Mouse (Mus musculus) midbrain, embryonic 13.5 days (tissue): ENCODE results near the gene Ccl4. TPM values are rescaled to one million over a fixed set of nuclear protein-coding genes. Genes with fewer than 3 reads are reported as not detected.

ENCODE experiments used
- ATAC-seq: fragments of 200-750 bp; cut with Nextera tagmentation; 2 replicates; pipeline ENCODE4 v1.8.0; 2017; ENCODE audit warnings: mild to moderate bottlenecking, moderate TSS enrichment, moderate library complexity
- H3K27ac ChIP-seq: fragments of 300-500 bp; sonication (generic); 2 replicates; pipeline ENCODE4 v1.5.1; 2015; ENCODE audit warnings: inconsistent platforms, mild to moderate bottlenecking, moderate library complexity
- H3K27me3 ChIP-seq: fragments of 300-500 bp; sonication (generic); 2 replicates; pipeline ENCODE4 v1.6.1; 2015; ENCODE audit warnings: mild to moderate bottlenecking, inconsistent platforms
- H3K36me3 ChIP-seq: fragments of 300-500 bp; sonication (generic); 2 replicates; pipeline ENCODE4 v1.6.1; 2015; ENCODE audit warnings: mild to moderate bottlenecking, inconsistent platforms
- H3K4me1 ChIP-seq: fragments of 300-500 bp; sonication (generic); replicated peaks from 2 replicates; pipeline ENCODE4 v1.6.1; 2015; ENCODE audit warnings: inconsistent platforms
- H3K4me2 ChIP-seq: fragments of 300-500 bp; sonication (generic); replicated peaks from 2 replicates; pipeline ENCODE4 v1.6.1; 2015; ENCODE audit warnings: moderate library complexity, mild to moderate bottlenecking, inconsistent platforms
- H3K4me3 ChIP-seq: fragments of 300-500 bp; sonication (generic); replicated peaks from 2 replicates; pipeline ENCODE4 v1.5.1; 2015; ENCODE audit warnings: mild to moderate bottlenecking, inconsistent platforms
- H3K9ac ChIP-seq: fragments of 300-500 bp; sonication (generic); replicated peaks from 2 replicates; pipeline ENCODE4 v1.6.1; 2015; ENCODE audit warnings: mild to moderate bottlenecking, inconsistent platforms
- H3K9me3 ChIP-seq: fragments of 300-500 bp; sonication (generic); 2 replicates; pipeline ENCODE4 v1.6.1; 2016; ENCODE audit warnings: mild to moderate bottlenecking, inconsistent platforms
- WGBS: fragments of 180-500 bp; shearing (Covaris S2); methylation state at CpG from one replicate; pipeline ENCODE4 v1.1.7; 2015; 5-methylcytosine and 5-hydroxymethylcytosine counted together
- polyA plus RNA-seq: library from polyadenylated mRNA; unstranded; fragments of >200 nt; fragmentation: Nextera tagmentation; extraction: Ambion mirVana; gene quantifications from 2 replicates; pipeline ENCODE4 v1.2.1, GENCODE M21; 2015

Ccl4 gene
- polyA plus RNA-seq, 1 experiment from 2014 or later, result not detected

- Histone ChIP-seq H3K36me3 (no peaks in the 10 kb centered on the region), H3K9ac (no peak overlapping the region), H3K4me1 (no peaks in the 10 kb centered on the region), H3K9me3 (no peaks in the 10 kb centered on the region), H3K4me2 (no peak overlapping the region), H3K27me3 (no peaks in the 10 kb centered on the region), H3K4me3 (no peak overlapping the region), H3K27ac (no peak overlapping the region)
- WGBS, result 65% methylated on average over 3 of the region's 3 CpGs
- ATAC-seq, result no peak
These were observed 22.9 kb upstream of the Ccl4 start for GRCm38 (mm10) chr11:83639533-83639932.

- Histone ChIP-seq H3K9ac (no peak overlapping the region), H3K4me1 (no peaks in the 10 kb centered on the region), H3K9me3 (no peaks in the 10 kb centered on the region; the same call in 1 of the 2 replicates), H3K36me3 (no peaks in the 10 kb centered on the region), H3K27ac (no peak overlapping the region), H3K4me3 (no peak overlapping the region), H3K4me2 (no peak overlapping the region), H3K27me3 (no peaks in the 10 kb centered on the region)
- 91% methylated on average over 5 of the region's 5 CpGs for WGBS
- no peak for ATAC-seq
These were observed 22.2 kb upstream of the Ccl4 start for GRCm38 (mm10) chr11:83640141-83640540.

GRCm38 (mm10) chr11:83641216-83641615 lies 21.2 kb upstream of the Ccl4 start:
- H3K9me3 ChIP-seq, result no peaks in the 10 kb centered on the region; the same call in 1 of the 2 replicates
- no peak overlapping the region for H3K4me2 ChIP-seq
- H3K27me3 ChIP-seq, result no peaks in the 10 kb centered on the region
- no peak overlapping the region for H3K27ac ChIP-seq
- H3K9ac ChIP-seq, result no peak overlapping the region
- no peak for ATAC-seq
- no peaks in the 10 kb centered on the region for H3K4me1 ChIP-seq
- H3K4me3 ChIP-seq, result no peak overlapping the region
- H3K36me3 ChIP-seq, result no peaks in the 10 kb centered on the region
- WGBS, result 83% methylated on average over 2 of the region's 2 CpGs

- no peaks in the 10 kb centered on the region for H3K36me3 ChIP-seq
- no peak within 1 kb of the TSS for H3K9ac ChIP-seq
- no peaks in the 10 kb centered on the region for H3K4me1 ChIP-seq
- H3K4me3 ChIP-seq, result no peak within 1 kb of the TSS
- H3K27me3 ChIP-seq, result no peaks in the 10 kb centered on the region
- WGBS, result 81% methylated on average over 1 of the region's 1 CpGs
- H3K27ac ChIP-seq, result no peak within 1 kb of the TSS
- no peaks in the 10 kb centered on the region; the same call in 1 of the 2 replicates for H3K9me3 ChIP-seq
- H3K4me2 ChIP-seq, result no peak within 1 kb of the TSS
- no peak for ATAC-seq
These were observed 16.9 kb upstream of the Ccl4 start, which contains the start of gene Rpl9-ps1 for GRCm38 (mm10) chr11:83645521-83645920. Gene Rpl9-ps1, minus strand, starts transcription at chr11:83645621.

GRCm38 (mm10) chr11:83646356-83647149 lies 15.8 kb upstream of the Ccl4 start:
- 96% methylated on average over 6 of the region's 6 CpGs for WGBS
- H3K27ac ChIP-seq, result no peak overlapping the region
- no peak for ATAC-seq

GRCm38 (mm10) chr11:83649305-83649841 lies 13.0 kb upstream of the Ccl4 start, which contains the start of gene Ccl3:
Gene Ccl3, minus strand, starts transcription at chr11:83649355.
- 83% methylated on average over 8 of the region's 8 CpGs for WGBS
- no peaks in the 10 kb centered on the region; the same call in 1 of the 2 replicates for H3K9me3 ChIP-seq
- H3K36me3 ChIP-seq, result no peaks in the 10 kb centered on the region
- ATAC-seq, result no peak
- H3K4me1 ChIP-seq, result no peaks in the 10 kb centered on the region
- H3K9ac ChIP-seq, result no peak within 1 kb of the TSS
- no peak within 1 kb of the TSS for H3K27ac ChIP-seq
- H3K4me3 ChIP-seq, result no peak within 1 kb of the TSS
- no peaks in the 10 kb centered on the region for H3K27me3 ChIP-seq
- no peak within 1 kb of the TSS for H3K4me2 ChIP-seq

More at GRCm38 (mm10) chr11:83646356-83647149, 15.8 kb upstream of the Ccl4 start:
- H3K27me3 ChIP-seq, result no peaks in the 10 kb centered on the region
- no peaks in the 10 kb centered on the region for H3K36me3 ChIP-seq
- H3K4me2 ChIP-seq, result no peak overlapping the region
- H3K9ac ChIP-seq, result no peak overlapping the region
- H3K4me1 ChIP-seq, result no peaks in the 10 kb centered on the region
- no peaks in the 10 kb centered on the region; the same call in 1 of the 2 replicates for H3K9me3 ChIP-seq
- H3K4me3 ChIP-seq, result no peak overlapping the region

- no peak overlapping the region for H3K9ac ChIP-seq
- no peaks in the 10 kb centered on the region for H3K4me1 ChIP-seq
- no peaks in the 10 kb centered on the region for H3K9me3 ChIP-seq
- H3K36me3 ChIP-seq, result no peaks in the 10 kb centered on the region
- no peak for ATAC-seq
- no peak overlapping the region for H3K27ac ChIP-seq
- H3K4me3 ChIP-seq, result no peak overlapping the region
- H3K27me3 ChIP-seq, result no peaks in the 10 kb centered on the region
- no peak overlapping the region for H3K4me2 ChIP-seq
- WGBS, result 89% methylated on average over 8 of the region's 8 CpGs
These were observed 7.8 kb upstream of the Ccl4 start for GRCm38 (mm10) chr11:83654606-83655005.

- WGBS, result 86% methylated on average over 3 of the region's 3 CpGs
- Histone ChIP-seq H3K36me3 (no peaks in the 10 kb centered on the region), H3K27ac (no peak overlapping the region), H3K9me3 (no peaks in the 10 kb centered on the region), H3K4me2 (no peak overlapping the region), H3K4me3 (no peak overlapping the region), H3K9ac (no peak overlapping the region), H3K4me1 (no peaks in the 10 kb centered on the region), H3K27me3 (no peaks in the 10 kb centered on the region)
- no peak for ATAC-seq
These were observed 4.9 kb upstream of the Ccl4 start for GRCm38 (mm10) chr11:83657508-83657907.

- Histone ChIP-seq H3K4me3 (no peak overlapping the region), H3K9me3 (no peaks in the 10 kb centered on the region), H3K27ac (no peak overlapping the region), H3K27me3 (no peaks in the 10 kb centered on the region), H3K4me2 (no peak overlapping the region), H3K9ac (no peak overlapping the region), H3K36me3 (no peaks in the 10 kb centered on the region), H3K4me1 (no peaks in the 10 kb centered on the region)
- 84% methylated on average over 6 of the region's 6 CpGs for WGBS
- ATAC-seq, result no peak
These were observed 3.6 kb upstream of the Ccl4 start for GRCm38 (mm10) chr11:83658797-83659196.

GRCm38 (mm10) chr11:83663532-83663931 lies 1.1 kb downstream of the Ccl4 start:
- 90% methylated on average over 5 of the region's 5 CpGs for WGBS
- H3K4me1 ChIP-seq, result no peaks in the 10 kb centered on the region
- no peak for ATAC-seq
- no peak overlapping the region for H3K9ac ChIP-seq
- no peaks in the 10 kb centered on the region for H3K36me3 ChIP-seq
- H3K4me3 ChIP-seq, result no peak overlapping the region
- H3K4me2 ChIP-seq, result no peak overlapping the region
- no peak overlapping the region for H3K27ac ChIP-seq
- H3K9me3 ChIP-seq, result no peaks in the 10 kb centered on the region
- H3K27me3 ChIP-seq, result no peaks in the 10 kb centered on the region

GRCm38 (mm10) chr11:83671743-83672142 lies 9.4 kb downstream of the Ccl4 start:
- Histone ChIP-seq H3K9me3 (no peaks in the 10 kb centered on the region), H3K27ac (no peak overlapping the region), H3K9ac (no peak overlapping the region), H3K4me1 (no peaks in the 10 kb centered on the region), H3K27me3 (no peaks in the 10 kb centered on the region), H3K4me2 (no peak overlapping the region), H3K4me3 (no peak overlapping the region), H3K36me3 (no peaks in the 10 kb centered on the region)
- no peak for ATAC-seq

- Histone ChIP-seq H3K4me3 (no peak overlapping the region), H3K27ac (no peak overlapping the region), H3K36me3 (no peaks in the 10 kb centered on the region), H3K9ac (no peak overlapping the region), H3K27me3 (no peaks in the 10 kb centered on the region), H3K9me3 (no peaks in the 10 kb centered on the region), H3K4me2 (no peak overlapping the region), H3K4me1 (no peaks in the 10 kb centered on the region)
- no peak for ATAC-seq
- WGBS, result 97% methylated on average over 1 of the region's 1 CpGs
These were observed 13.3 kb downstream of the Ccl4 start for GRCm38 (mm10) chr11:83675665-83676064.
